ENCODE assay signal across 8 mouse cellular contexts in the genomic region with DNA sequence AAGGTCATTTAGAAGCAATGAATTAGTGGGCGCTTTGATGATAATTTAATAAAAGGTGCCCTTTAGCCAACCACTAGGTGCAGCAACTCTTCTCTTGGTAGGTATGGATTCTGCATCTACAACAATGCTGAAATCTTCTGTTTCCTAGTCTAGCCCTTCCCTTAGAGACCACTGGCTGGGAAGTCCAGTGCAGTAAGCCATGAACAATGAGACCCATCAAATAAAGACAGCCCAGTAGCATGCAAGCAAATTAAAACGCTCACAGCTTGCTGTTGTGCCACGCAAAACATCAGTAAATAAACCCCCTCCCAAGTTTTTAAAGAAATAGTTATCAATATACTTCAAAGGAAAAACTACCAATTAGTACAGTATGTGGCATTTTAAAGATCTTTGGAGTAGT. TPM values are rescaled to one million over a fixed set of nuclear protein-coding genes. Genes with fewer than 3 reads are reported as not detected.
DNase-seq lines count a peak whose midpoint lies in the region; ATAC-seq and TF ChIP-seq lines count a peak whose summit lies in the region.

No protein-coding gene starts in this region.

- H3K9ac ChIP-seq in heart, embryonic 12.5 days, result no peak overlapping the region
- H3K9ac ChIP-seq in stomach, embryonic 14.5 days (replicated peaks; ENCODE audit: low read depth, low read length), result no peak overlapping the region
- no peak overlapping the region for H3K9ac ChIP-seq in stomach, postnatal 0 days (ENCODE audit: low read length)
- no peak overlapping the region for H3K9ac ChIP-seq in limb, embryonic 11.5 days (ENCODE audit: low read length)

- no peak for ATAC-seq in heart, embryonic 12.5 days (ENCODE audit: insufficient number of reproducible peaks, low FRiP score)
- ATAC-seq in stomach, embryonic 14.5 days (ENCODE audit: insufficient number of reproducible peaks, insufficient read depth, low FRiP score, low read depth), result no peak
- ATAC-seq in stomach, postnatal 0 days (ENCODE audit: low FRiP score, low TSS enrichment), result no peak
- no peak for ATAC-seq in limb, embryonic 11.5 days (ENCODE audit: insufficient number of reproducible peaks, low FRiP score, low TSS enrichment, low read depth)

- H3K4me3 ChIP-seq in heart, embryonic 12.5 days, result no peak overlapping the region
- no peak overlapping the region for H3K4me3 ChIP-seq in stomach, embryonic 14.5 days (ENCODE audit: low read depth, low read length)
- H3K4me3 ChIP-seq in stomach, postnatal 0 days (ENCODE audit: low read depth, low read length), result no peak overlapping the region
- no peak overlapping the region for H3K4me3 ChIP-seq in limb, embryonic 11.5 days (ENCODE audit: low read depth, low read length)

- peaks cover 8% of the 10 kb centered on the region; the same call in 1 of the 2 replicates for H3K4me1 ChIP-seq in heart, embryonic 12.5 days (replicated peaks)
- 0 out of 2 replicates have a peak, but pooled peaks cover 4% of the 10 kb centered on the region for H3K4me1 ChIP-seq in stomach, embryonic 14.5 days (ENCODE audit: control insufficient read depth, insufficient read depth, low read length)
- H3K4me1 ChIP-seq in stomach, postnatal 0 days (replicated peaks; ENCODE audit: control insufficient read depth, insufficient read depth), result 0 out of 2 replicates have a peak, but pooled peaks cover 2% of the 10 kb centered on the region
- peaks cover 6% of the 10 kb centered on the region for H3K4me1 ChIP-seq in limb, embryonic 11.5 days (ENCODE audit: control insufficient read depth, insufficient read depth, low read length)

- no peak overlapping the region for H3K27ac ChIP-seq in heart, embryonic 12.5 days (ENCODE audit: poor library complexity, severe bottlenecking)
- H3K27ac ChIP-seq in stomach, embryonic 14.5 days (ENCODE audit: low read length), result no peak overlapping the region
- no peak overlapping the region for H3K27ac ChIP-seq in stomach, postnatal 0 days (replicated peaks)
- H3K27ac ChIP-seq in limb, embryonic 11.5 days (replicated peaks; ENCODE audit: low read depth, low read length), result no peak overlapping the region; the same call in 1 of the 2 replicates

- no peak for TF ChIP-seq CTCF in stomach, postnatal 0 days (IDR thresholded peaks at IDR 0.05; ENCODE audit: low read depth)

- no peaks in the 10 kb centered on the region for H3K36me3 ChIP-seq in heart, embryonic 12.5 days
- no peaks in the 10 kb centered on the region for H3K36me3 ChIP-seq in stomach, embryonic 14.5 days (ENCODE audit: control insufficient read depth, insufficient read depth, low read length)
- no peaks in the 10 kb centered on the region for H3K36me3 ChIP-seq in stomach, postnatal 0 days (ENCODE audit: control insufficient read depth, insufficient read depth, low read length)
- H3K36me3 ChIP-seq in limb, embryonic 11.5 days (ENCODE audit: control insufficient read depth, insufficient read depth, low read length), result no peaks in the 10 kb centered on the region

- no peaks in the 10 kb centered on the region for H3K9me3 ChIP-seq in heart, embryonic 12.5 days (replicated peaks)
- no peaks in the 10 kb centered on the region for H3K9me3 ChIP-seq in stomach, embryonic 14.5 days (ENCODE audit: control insufficient read depth, low read depth, low read length)
- H3K9me3 ChIP-seq in stomach, postnatal 0 days (ENCODE audit: control insufficient read depth, low read length), result no peaks in the 10 kb centered on the region
- H3K9me3 ChIP-seq in limb, embryonic 11.5 days (ENCODE audit: control insufficient read depth, low read length), result no peaks in the 10 kb centered on the region; the same call in 1 of the 2 replicates

- TF ChIP-seq EP300 in stomach, postnatal 0 days (optimal IDR thresholded peaks at IDR 0.05), result no peak

- H3K4me2 ChIP-seq in heart, embryonic 12.5 days, result peak overlapping the region; percentile 86
- peak overlapping the region; percentile 59 for H3K4me2 ChIP-seq in stomach, embryonic 14.5 days (replicated peaks; ENCODE audit: low read depth, low read length)
- no peak overlapping the region; the same call in 1 of the 2 replicates for H3K4me2 ChIP-seq in stomach, postnatal 0 days (replicated peaks; ENCODE audit: low read depth)
- H3K4me2 ChIP-seq in limb, embryonic 11.5 days (ENCODE audit: low read depth, severe bottlenecking), result peak overlapping the region; percentile 67; the same call in 1 of the 2 replicates

- no peaks in the 10 kb centered on the region for H3K27me3 ChIP-seq in heart, embryonic 12.5 days (replicated peaks)
- H3K27me3 ChIP-seq in stomach, embryonic 14.5 days (ENCODE audit: control insufficient read depth, insufficient read depth, low read length), result no peaks in the 10 kb centered on the region
- H3K27me3 ChIP-seq in stomach, postnatal 0 days (ENCODE audit: control insufficient read depth, insufficient read depth, low read length), result no peaks in the 10 kb centered on the region
- no peaks in the 10 kb centered on the region for H3K27me3 ChIP-seq in limb, embryonic 11.5 days (ENCODE audit: control insufficient read depth, insufficient read depth, low read length)

- no peak for DNase-seq in heart, adult 18-20 months
- no peak for DNase-seq in stomach, postnatal 0 days (ENCODE audit: low spot score)
- DNase-seq in limb, embryonic 11.5 days (ENCODE audit: low spot score), result no peak
- no peak for DNase-seq in gastrocnemius, postnatal 36 days
- DNase-seq in MN1 (ENCODE audit: low spot score), result no peak
- DNase-seq in natural killer cell, adult 2 months (ENCODE audit: low spot score in 2 of 2), result no peak

- WGBS in heart, embryonic 12.5 days, result 61% methylated on average over 3 of the region's 3 CpGs
- 56% methylated on average over 3 of the region's 3 CpGs for WGBS in stomach, embryonic 14.5 days
- 58% methylated on average over 3 of the region's 3 CpGs for WGBS in stomach, postnatal 0 days
- WGBS in limb, embryonic 11.5 days, result 47% methylated on average over 3 of the region's 3 CpGs

- intact Hi-C loops in gastrocnemius, postnatal 36 days (cut with DNase I), result no loop called here

RNA-seq across cellular contexts. Expression of a gene that starts 10.9 kb away (rescaled TPM):
- not detected in 2 replicates for polyA plus RNA-seq in heart, embryonic 12.5 days (2016; fragmentation: Nextera tagmentation; extraction: Ambion mirVana)
- total RNA-seq in heart, adult 18-20 months (2021), result not detected
- polyA plus RNA-seq in stomach, embryonic 14.5 days (2014; fragmentation: Nextera tagmentation; extraction: Ambion mirVana), result not detected in 2 replicates
- polyA plus RNA-seq in stomach, postnatal 0 days (2015; fragmentation: Nextera tagmentation; extraction: Ambion mirVana), result not detected in 2 replicates
- not detected in 2 replicates for polyA plus RNA-seq in limb, embryonic 11.5 days (2014; fragmentation: Nextera tagmentation; extraction: Ambion mirVana)
- total RNA-seq in gastrocnemius, postnatal 36 days (2021), result not detected
